Mouse (Mus musculus) liver, adult (tissue): ENCODE measurements around the gene Mok.
A peak's percentile ranks its signal among the peaks of the same experiment; 100 is the strongest.

Experiments
- GATA4 ChIP-seq: IDR thresholded peaks from 2 replicates; pipeline ENCODE4 v1.6.1; 2014; ENCODE audit warnings: mild to moderate bottlenecking, low read length; ENCODE audit not compliant: insufficient replicate concordance

The Mok gene

DNA sequence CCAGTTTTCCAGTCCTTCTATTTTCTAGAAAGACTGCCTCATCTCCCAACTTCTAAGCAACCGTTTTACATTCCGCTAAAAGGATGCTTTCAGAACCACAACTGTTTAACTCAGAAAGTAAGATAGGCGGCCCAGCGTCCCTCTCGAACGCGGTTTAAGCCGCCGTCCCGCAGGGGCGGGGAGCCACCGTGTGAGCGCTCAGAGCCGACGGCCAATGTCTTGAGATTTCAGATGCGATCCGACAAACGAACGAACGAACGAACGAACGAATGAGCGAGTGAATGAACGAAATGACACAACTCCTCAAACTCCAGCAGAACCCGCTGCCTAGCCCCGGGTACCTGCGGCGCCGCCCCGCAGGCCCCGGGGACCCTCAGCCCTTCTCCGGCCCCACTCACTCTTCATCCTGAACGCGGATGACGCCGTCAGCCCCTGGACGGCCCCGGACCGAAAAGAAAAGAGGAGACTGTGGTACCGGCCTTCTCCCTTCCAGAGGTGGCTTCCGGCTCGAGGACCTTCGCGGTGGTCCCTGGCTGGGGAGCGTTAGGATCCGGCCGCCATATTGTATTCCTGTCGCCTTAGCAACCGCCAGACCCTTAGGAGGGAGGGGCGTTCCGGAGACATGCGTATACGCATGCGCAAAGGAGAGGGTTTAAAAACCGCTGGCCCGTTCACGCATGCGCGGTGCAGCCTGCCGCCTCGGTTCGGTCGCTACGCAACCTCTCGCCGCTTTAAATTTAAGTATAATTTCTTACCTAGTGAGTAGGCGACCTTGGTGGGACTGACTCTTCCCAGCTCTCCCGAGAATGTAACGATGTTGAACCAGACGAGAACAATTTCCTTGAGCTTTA, at the start of gene Mok:
Gene Mok (minus strand): TSS at position 592 of the 851 bp plus-strand sequence.
- no peak for TF ChIP-seq GATA4

DNA sequence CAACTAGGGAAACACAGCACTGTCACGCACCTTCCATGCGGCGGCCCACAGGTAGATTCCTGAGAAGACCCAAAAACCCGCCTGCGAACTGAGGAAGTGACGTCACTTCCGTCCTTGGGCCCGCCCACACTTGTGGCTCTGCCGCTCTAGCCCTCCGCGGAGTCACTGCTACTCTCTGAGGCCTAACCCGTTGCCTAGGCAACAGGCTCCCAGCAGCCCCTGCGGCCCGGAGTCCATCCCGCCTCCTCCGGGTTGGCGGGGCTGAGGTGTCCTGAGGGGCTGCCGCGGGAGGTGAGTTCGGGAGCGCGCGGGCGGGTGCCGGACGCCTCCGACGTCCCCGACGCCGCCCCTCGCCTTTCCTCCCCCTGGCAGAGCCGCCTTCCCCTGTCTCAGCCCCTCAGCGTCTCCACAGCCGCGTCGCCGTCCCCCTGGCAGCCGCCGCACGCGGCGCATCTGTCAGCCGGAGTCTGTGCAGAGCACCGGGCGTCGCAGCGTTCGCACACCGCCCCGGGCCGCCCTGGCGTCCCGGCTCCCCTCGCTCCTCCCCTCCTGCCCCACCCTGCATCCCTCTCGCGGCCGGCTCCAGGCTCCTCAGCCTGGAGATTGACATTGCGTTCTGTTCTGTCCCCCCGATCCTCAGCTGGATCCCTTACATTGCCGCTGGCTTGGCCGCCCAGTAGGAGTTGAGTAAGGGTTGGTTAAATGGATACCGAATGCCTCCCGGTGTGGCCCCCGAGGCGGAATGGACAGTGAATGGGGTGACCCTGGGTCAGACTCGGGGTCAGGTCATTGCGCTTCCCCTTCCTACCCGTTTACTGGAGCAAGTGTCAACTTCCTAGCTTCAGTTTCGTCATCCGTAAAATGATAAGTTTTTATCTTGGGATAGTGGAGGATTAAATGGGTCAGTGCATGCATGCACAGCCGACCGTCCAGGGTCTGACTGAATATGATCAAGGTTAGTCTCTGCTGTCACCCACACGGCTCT, 48.6 kb upstream of the Mok start, which contains the start of the genes Cinp and Tecpr2:
Gene Cinp (minus strand): TSS at position 110 of the 985 bp plus-strand sequence.
Gene Tecpr2 (plus strand): TSS at position 229 of the 985 bp plus-strand sequence.
- peak; percentile 56; the same call in 1 of the 2 replicates for TF ChIP-seq GATA4

DNA sequence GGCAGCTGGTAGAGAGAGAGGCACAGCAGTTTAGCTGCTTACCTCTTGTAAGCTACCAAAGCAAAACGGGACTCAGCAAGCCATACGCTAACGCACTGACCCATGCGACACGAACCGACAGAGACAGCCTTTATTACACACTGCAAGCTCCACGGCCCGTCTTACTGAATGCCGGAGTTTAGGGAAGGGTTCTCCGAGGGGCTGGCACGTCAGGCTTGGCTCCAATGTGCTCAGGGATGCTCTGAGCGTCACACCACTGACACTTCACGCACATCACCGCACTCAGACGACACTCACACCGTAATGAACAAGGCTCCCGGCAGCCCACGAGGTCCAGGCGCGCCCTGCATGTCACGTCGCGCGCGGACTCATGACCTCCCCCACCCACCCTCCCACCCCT, 47.9 kb upstream of the Mok start:
- no peak for TF ChIP-seq GATA4

GRCm38 (mm10) chr12:110888106-110888505, 47.4 kb upstream of the Mok start:
- TF ChIP-seq GATA4, result no peak

- TF ChIP-seq GATA4, result no peak
Observed at GRCm38 (mm10) chr12:110885251-110885650, 44.5 kb upstream of the Mok start.

- TF ChIP-seq GATA4, result no peak
Observed at GRCm38 (mm10) chr12:110882291-110882690, 41.6 kb upstream of the Mok start.

DNA sequence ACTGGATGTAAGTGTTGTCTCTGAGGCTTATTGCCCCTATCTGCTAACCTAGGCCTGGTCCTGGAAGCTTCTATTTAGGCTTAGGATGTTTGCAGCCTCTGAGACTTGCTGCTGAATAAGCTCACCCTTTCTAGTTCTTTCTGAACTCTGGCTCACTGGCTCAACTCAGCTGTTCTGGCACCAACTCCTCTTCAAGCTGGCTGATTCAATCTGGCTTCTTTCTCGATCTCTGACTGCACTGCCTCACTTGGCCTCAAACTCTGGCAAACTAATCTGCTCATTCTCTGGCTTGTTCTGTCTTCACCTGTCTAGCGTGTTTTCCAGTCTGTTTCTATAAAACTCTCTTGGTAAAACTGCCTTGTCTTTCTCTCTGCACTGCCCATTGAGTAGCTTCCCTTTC, 34.6 kb upstream of the Mok start:
- TF ChIP-seq GATA4, result no peak

GRCm38 (mm10) chr12:110871247-110871646, 30.5 kb upstream of the Mok start:
- TF ChIP-seq GATA4, result peak; percentile 88; the same call in 1 of the 2 replicates

- no peak for TF ChIP-seq GATA4
Observed at GRCm38 (mm10) chr12:110870107-110870506, 29.4 kb upstream of the Mok start.

DNA sequence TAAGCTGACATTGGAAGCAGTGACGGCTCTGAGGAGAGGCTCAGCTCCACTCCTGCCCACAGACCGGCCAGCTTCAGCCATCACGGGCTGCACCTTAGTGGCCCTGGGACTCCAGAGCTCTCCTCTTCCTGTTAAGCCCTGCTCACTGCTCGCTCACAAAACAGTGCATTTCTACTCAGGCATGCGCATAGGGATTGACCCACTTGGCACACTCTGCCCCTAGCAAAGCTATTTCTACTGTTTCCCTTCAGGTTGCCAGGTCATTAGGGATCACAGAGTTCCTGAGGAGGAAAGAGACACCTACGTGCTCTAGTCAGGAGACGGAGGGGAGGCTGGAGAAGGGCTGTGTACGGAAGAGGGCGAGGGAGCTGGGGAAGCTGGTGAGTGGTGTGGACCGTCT, 25.2 kb upstream of the Mok start:
- TF ChIP-seq GATA4, result no peak

DNA sequence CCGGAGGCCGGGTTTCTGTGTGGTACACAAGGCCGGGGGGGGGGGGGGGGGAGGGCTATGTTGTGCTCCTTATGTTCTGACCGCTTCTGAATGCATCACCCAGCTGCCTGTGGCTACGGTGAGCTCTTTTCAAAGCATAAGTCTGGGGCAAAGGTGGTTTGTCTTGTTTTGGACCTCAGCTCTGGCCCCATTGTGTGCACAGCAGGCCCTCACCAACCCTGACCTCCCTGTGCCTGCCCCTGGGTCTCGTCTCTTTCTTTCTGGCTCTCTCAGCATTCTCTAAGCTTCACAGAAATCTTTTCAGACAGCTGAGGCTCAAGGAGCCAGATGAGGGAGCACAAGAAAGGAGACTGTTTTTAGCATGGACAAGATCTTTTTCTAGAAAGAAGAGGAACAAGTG, 24.8 kb upstream of the Mok start:
- no peak for TF ChIP-seq GATA4

DNA sequence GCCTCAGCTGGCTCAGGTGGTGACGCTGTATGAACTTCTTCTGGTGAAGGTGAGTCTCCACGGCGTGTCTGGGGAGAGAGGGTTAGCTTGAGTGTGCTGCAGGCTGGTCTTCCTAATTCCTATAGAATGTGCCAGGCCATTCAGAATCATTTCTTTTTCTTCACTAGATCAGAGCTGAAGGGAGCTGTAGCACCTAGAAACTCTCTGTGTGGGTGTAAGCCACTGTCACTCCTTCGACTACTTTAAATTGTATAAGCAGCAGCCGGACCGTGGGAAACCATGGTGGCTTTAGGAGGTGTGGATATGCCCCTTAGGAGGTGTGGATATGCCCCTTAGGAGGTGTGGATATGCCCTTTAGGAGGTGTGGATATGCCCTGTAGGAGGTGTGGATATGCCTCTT, 23.3 kb upstream of the Mok start:
- TF ChIP-seq GATA4, result no peak

DNA sequence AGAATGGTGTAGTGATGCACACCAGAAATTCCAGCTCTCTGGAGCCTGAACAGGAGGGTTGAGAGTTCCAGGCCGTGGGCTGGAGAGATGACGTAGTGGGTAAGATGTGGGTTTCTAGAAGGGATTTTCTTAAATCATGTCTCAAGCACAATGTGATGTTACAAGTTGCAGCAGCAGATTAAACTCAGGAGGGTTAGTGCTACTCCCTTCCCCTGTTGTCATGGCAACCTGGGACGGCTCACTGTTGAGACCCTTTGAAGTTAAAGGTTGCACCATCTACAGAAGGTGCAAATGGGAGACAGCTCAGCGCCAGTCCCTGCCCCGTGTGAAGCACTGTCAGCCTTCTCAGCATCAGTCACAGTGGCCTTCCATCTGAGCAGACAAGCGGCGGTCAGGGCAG, 20.5 kb upstream of the Mok start:
- no peak for TF ChIP-seq GATA4

DNA sequence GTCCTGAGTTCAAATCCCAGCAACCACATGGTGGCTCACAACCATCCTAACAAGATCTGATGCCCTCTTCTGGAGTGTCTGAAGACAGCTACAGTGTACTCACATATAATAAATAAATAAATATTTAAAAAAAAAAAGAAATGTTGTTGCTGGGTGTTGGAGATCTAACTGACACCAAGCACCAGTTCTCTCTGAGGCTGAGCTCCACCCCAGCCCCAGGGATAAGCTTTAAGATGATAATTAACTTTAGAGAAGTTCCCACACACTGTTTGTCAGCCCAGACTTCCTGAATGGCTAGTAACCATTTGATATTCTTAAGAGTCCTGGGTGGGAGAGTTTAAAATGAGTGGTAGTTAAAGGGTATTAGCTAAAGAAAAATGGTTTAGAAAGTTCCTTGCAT, 19.6 kb upstream of the Mok start:
- no peak for TF ChIP-seq GATA4

DNA sequence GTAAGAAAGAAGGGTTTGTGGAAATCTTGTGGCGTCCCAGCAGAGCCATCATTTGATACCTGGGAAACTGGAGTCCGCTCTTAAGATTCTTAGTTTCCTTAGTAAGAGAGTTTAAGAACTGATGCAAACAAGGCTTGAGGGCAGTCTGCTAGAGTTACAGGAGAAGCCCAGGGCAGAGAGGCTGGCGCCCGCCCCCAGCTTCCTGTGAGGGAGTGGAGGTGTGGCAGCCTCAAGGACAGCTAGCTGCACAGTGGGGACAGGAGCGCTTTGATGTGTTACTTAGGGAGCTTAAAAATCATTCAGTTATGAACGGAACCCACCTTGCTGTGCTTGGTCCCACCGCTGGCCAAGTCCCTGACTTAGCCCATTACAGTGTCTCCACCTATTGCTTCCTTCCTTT, 16.5 kb upstream of the Mok start:
- TF ChIP-seq GATA4, result no peak
